Mouse (Mus musculus): ENCODE measurements at regions not wholly inside any gene's neighbourhood (a gene's known extent, or its start where the extent isn't known, plus 50 kb on each side); places are given as distances from the start of the nearest gene placed in this dataset.

DNA sequence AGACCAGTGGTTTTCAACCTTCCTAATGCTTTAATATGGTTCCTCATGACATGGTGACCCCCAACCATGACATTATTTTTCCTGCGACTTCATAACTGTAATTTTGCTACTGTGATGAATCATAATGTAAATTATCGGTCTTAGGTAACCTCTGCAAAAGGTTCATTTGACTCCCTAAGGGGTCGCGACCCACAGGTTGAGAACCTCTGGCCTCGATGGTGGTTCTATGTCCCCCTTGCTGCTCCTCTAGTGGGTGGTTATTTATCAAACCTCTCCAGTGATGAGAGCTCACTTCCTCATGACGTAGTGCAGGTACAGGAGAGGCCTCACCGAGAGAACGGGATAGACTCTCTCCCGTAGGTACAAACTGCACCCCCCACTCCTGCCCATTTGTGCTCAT lies 158.9 kb downstream of the Opa1 start:
- TF ChIP-seq CTCF (IDR thresholded peaks at IDR 0.05; ENCODE audit: control insufficient read depth, insufficient read depth, low read length): no peak
- no peak for TF ChIP-seq POLR2A (IDR thresholded peaks at IDR 0.05; ENCODE audit: borderline replicate concordance, control insufficient read depth, low read depth, low read length)
